Mouse (Mus musculus): ENCODE results near the gene Mettl7b.

The Mettl7b gene

DNA sequence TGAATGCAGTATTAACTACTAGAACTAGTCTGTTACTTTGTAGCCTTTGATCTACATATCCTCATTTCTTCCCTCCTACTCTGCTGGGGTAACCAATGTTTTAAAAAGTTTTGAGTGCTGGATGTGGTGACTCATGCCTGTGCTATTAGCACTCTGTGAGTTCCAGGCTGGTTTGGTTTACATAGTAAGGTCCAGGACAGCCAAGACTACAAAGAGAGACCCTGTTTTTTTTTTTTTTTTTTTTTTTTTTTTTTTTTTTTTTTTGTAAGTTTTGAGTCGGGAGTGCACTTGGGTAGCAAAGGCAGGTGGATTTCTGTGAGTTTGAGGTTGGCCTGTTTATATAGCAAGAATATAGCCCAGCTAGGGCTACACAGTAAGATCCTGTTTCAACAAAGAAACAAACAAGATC lies 7.6 kb upstream of the Mettl7b start:
- Histone ChIP-seq H3K36me3 (ENCODE audit: control insufficient read depth, insufficient read depth, low read length, poor library complexity, severe bottlenecking) (no peaks in the 10 kb centered on the region), H3K27me3 (ENCODE audit: control insufficient read depth, insufficient read depth, low read length, poor library complexity, severe bottlenecking) (no peaks in the 10 kb centered on the region)
- DNase-seq (ENCODE audit: low read depth, low spot score), result no peak

DNA sequence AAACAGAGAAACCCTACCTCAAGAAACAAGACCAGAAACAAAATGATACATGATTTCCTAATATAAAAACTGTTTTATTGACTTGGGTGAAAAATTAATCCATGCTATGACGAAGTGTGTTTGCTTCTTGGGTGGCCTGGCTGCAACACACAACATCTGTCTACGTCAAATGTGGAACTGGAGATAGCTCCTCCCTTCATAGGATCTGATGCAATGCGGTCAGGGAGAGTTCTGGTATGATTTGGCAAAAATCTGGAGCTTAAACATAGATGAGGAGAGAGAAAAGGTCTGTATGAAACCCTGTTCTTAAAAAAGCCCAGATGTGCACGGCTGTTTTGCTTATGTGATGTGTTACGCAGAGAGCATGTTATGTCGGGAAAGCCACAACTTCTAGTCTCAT lies 5.1 kb upstream of the Mettl7b start:
- DNase-seq (ENCODE audit: low read depth, low spot score), result no peak
- Histone ChIP-seq H3K27me3 (ENCODE audit: control insufficient read depth, insufficient read depth, low read length, poor library complexity, severe bottlenecking) (no peaks in the 10 kb centered on the region), H3K36me3 (ENCODE audit: control insufficient read depth, insufficient read depth, low read length, poor library complexity, severe bottlenecking) (no peaks in the 10 kb centered on the region)

GRCm38 (mm10) chr10:128964961-128965360 lies 4.2 kb upstream of the Mettl7b start:
- no peak for DNase-seq (ENCODE audit: low read depth, low spot score)

DNA sequence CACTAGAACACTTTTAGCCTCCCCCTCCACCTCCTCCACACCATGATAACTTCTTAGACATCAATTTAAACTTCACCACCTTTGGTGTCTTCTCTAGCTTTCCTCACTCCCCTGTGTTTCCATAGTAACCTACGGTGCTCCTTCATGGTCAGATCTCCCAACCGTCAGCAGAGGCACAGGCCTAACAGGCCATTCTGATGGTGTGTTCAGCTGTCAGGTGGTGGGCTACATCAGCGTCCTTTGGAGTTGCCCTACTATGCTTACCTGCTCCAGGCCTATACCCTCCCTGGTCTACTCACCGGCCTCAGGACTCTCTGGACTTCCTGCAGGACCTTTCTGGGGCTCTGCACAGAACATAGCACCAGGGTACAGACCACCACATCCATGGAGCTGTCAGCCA lies 646 bp downstream of the Mettl7b start:
- DNase-seq (ENCODE audit: low read depth, low spot score), result no peak
- H3K36me3 ChIP-seq (ENCODE audit: control insufficient read depth, insufficient read depth, low read length, poor library complexity, severe bottlenecking), result no peaks in the 10 kb centered on the region
- H3K27me3 ChIP-seq (ENCODE audit: control insufficient read depth, insufficient read depth, low read length, poor library complexity, severe bottlenecking), result no peaks in the 10 kb centered on the region

More at GRCm38 (mm10) chr10:128964961-128965360, 4.2 kb upstream of the Mettl7b start:
- no peaks in the 10 kb centered on the region for H3K36me3 ChIP-seq (ENCODE audit: control insufficient read depth, insufficient read depth, low read length, poor library complexity, severe bottlenecking)
- no peaks in the 10 kb centered on the region for H3K27me3 ChIP-seq (ENCODE audit: control insufficient read depth, insufficient read depth, low read length, poor library complexity, severe bottlenecking)

DNA sequence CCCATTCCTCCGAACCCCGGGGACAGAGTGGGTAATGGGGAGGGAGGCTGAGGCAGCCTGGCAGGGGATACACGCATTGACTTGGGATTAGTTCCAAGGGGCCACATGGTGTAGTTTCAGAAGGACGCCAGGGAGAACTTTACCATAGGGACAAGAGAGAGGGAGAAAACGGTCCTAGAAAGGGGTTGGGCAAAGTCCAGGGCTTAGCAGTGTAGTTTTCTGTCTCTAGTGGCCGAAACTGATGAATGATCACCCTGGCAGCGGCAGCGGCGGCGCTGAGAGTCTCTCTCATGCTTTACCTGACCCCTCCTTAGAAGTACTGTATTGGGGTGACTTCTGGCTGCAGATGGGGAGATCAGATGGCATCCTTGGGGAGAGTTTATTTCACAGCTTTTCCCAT lies 2.4 kb downstream of the Mettl7b start:
- no peak for DNase-seq (ENCODE audit: low read depth, low spot score)
- Histone ChIP-seq H3K36me3 (ENCODE audit: control insufficient read depth, insufficient read depth, low read length, poor library complexity, severe bottlenecking) (no peaks in the 10 kb centered on the region), H3K27me3 (ENCODE audit: control insufficient read depth, insufficient read depth, low read length, poor library complexity, severe bottlenecking) (no peaks in the 10 kb centered on the region)

GRCm38 (mm10) chr10:128950208-128950887 lies 10.4 kb downstream of the Mettl7b start:
- Histone ChIP-seq H3K36me3 (ENCODE audit: control insufficient read depth, insufficient read depth, low read length, poor library complexity, severe bottlenecking) (no peaks in the 10 kb centered on the region), H3K27me3 (ENCODE audit: control insufficient read depth, insufficient read depth, low read length, poor library complexity, severe bottlenecking) (no peaks in the 10 kb centered on the region)
- no peak for DNase-seq (ENCODE audit: low read depth, low spot score)

DNA sequence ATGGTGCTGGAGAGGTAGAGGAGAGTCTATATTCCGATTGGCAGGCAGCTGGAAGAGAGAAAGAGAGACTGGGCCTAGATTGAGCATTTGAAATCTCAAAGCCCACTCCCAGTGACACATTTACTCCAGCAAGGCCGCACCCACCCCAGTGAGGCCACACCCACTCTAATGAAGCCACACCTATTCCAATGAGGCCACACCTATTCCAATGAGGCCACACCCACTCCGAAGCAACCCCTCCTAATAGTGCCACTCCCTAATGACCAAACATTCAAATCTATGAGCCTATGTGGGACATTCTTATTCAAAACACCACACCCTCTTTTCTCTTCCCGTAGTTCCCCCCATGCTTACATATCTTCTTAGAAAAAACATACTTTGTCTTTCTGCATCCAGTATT lies 13.3 kb downstream of the Mettl7b start:
- Histone ChIP-seq H3K36me3 (ENCODE audit: control insufficient read depth, insufficient read depth, low read length, poor library complexity, severe bottlenecking) (no peaks in the 10 kb centered on the region), H3K27me3 (ENCODE audit: control insufficient read depth, insufficient read depth, low read length, poor library complexity, severe bottlenecking) (no peaks in the 10 kb centered on the region)

DNA sequence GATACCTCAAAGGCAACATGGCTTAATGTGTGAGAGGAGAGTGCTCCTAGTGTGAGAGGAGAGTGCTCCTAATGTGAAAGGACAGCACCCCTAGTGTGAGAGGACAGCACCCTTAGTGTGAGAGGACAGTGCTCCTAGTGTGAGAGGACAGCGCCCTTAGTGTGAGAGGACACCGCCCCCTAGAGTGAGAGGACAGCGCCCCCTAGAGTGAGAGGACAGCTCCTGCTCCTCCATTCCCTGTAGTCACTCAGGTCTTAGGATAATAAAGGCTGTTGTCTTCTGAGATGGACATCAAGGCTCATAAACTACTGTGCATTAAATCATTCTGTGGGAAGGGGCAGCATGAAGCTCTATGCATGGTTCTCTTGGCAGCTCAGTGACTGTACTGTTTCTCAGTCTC lies 15.1 kb downstream of the Mettl7b start:
- peak; percentile 24 for DNase-seq (ENCODE audit: low read depth, low spot score)
- Histone ChIP-seq H3K36me3 (ENCODE audit: control insufficient read depth, insufficient read depth, low read length, poor library complexity, severe bottlenecking) (no peaks in the 10 kb centered on the region), H3K27me3 (ENCODE audit: control insufficient read depth, insufficient read depth, low read length, poor library complexity, severe bottlenecking) (no peaks in the 10 kb centered on the region)

More for the DNA sequence above, 13.3 kb downstream of the Mettl7b start:
- DNase-seq (ENCODE audit: low read depth, low spot score), result no peak

DNA sequence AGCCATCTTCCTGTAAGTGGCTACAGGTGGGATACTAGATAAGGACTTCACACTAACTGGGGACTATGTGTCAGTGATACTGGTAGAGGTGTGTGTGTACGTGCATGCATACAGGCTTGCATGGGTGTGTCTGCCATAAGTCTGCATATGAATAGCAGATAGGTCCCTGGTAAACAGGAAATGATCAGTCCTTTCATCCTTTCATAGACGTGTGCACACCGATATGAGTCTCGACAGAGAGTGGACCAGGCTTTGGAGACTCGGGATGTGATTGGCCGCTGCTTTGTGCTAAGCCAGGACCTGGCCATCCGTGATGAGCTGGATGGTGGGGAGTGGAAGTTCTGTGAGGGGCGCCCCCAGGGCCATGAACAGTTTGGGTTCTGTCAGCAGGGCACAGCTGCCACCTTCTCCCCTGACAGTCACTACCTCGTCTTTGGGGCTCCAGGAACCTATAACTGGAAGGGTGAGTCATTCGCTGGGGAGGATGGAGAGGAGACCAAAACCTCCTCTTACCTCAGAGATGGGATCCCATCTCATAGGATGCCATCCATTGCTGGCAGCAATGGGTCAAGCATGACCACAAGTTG lies 20.2 kb downstream of the Mettl7b start:
- DNase-seq (ENCODE audit: low read depth, low spot score), result no peak
- H3K27me3 ChIP-seq (ENCODE audit: control insufficient read depth, insufficient read depth, low read length, poor library complexity, severe bottlenecking), result no peaks in the 10 kb centered on the region; the same call in 1 of the 2 replicates
- no peaks in the 10 kb centered on the region for H3K36me3 ChIP-seq (ENCODE audit: control insufficient read depth, insufficient read depth, low read length, poor library complexity, severe bottlenecking)

DNA sequence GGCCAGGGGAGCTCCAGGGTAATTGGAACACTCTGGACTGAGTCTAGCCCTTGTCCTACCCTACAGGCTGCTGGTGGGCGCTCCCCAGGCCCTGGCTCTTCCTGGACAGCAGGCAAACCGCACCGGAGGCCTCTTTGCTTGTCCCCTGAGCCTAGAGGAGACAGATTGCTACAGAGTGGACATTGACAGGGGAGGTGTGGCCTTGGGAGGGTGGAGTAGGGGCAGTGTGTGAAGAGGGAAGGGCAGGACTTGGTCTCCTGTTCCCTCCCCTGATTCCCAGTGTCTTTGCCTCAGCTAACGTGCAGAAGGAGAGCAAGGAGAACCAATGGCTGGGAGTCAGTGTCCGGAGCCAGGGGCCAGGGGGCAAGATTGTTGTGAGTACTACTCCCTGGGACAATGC lies 21.8 kb downstream of the Mettl7b start:
- Histone ChIP-seq H3K36me3 (ENCODE audit: control insufficient read depth, insufficient read depth, low read length, poor library complexity, severe bottlenecking) (no peaks in the 10 kb centered on the region), H3K27me3 (ENCODE audit: control insufficient read depth, insufficient read depth, low read length, poor library complexity, severe bottlenecking) (no peaks in the 10 kb centered on the region; the same call in 1 of the 2 replicates)
- no peak for DNase-seq (ENCODE audit: low read depth, low spot score)

- Histone ChIP-seq H3K36me3 (ENCODE audit: control insufficient read depth, insufficient read depth, low read length, poor library complexity, severe bottlenecking) (no peaks in the 10 kb centered on the region), H3K27me3 (ENCODE audit: control insufficient read depth, insufficient read depth, low read length, poor library complexity, severe bottlenecking) (no peaks in the 10 kb centered on the region; the same call in 1 of the 2 replicates)
- DNase-seq (ENCODE audit: low read depth, low spot score), result no peak
Measured at GRCm38 (mm10) chr10:128938457-128938856, 22.3 kb downstream of the Mettl7b start.

GRCm38 (mm10) chr10:128937756-128938390 lies 22.9 kb downstream of the Mettl7b start:
- no peak for DNase-seq (ENCODE audit: low read depth, low spot score)
- Histone ChIP-seq H3K36me3 (ENCODE audit: control insufficient read depth, insufficient read depth, low read length, poor library complexity, severe bottlenecking) (no peaks in the 10 kb centered on the region), H3K27me3 (ENCODE audit: control insufficient read depth, insufficient read depth, low read length, poor library complexity, severe bottlenecking) (no peaks in the 10 kb centered on the region; the same call in 1 of the 2 replicates)

- H3K36me3 ChIP-seq (ENCODE audit: control insufficient read depth, insufficient read depth, low read length, poor library complexity, severe bottlenecking), result no peaks in the 10 kb centered on the region
- H3K27me3 ChIP-seq (ENCODE audit: control insufficient read depth, insufficient read depth, low read length, poor library complexity, severe bottlenecking), result no peaks in the 10 kb centered on the region; the same call in 1 of the 2 replicates
- DNase-seq (ENCODE audit: low read depth, low spot score), result no peak
Measured at GRCm38 (mm10) chr10:128935826-128936440, 24.9 kb downstream of the Mettl7b start.

DNA sequence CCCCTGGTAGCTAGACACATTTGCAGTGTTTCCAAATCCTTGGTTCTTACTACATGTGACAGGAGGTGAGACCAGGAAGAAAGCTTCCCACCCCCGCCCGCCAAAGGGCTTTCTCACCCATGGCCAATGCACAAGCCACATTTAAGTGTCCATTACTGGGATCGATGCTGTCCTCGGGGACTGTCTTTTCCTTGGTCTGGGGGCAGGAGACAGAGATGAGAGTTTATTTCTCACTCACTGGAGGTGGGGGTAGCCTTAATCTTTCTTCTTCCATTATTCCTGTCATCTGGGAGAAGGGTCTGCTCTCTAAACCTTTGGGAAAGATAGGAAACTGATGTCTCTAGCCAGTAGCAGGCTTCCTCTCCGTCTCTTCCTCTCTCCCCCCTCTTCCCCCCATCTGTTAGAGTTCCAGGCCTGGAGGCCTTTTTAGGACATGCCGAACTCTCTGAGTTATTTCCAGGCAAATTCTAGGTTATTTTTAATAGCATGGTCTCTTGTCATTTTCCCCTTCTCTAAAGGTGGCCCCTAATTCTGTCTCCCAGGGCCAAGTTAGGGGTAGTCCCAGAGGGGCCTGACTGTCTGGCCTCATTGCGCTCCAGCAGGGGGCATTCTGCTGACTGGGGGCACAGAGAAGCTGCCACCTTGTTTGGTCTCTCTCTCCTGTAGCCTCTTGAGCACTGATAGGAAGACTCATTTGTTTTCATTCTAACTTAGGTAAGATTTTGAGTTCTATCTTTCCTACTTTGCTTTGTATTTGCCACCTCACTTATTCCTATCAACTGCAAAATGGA lies 25.6 kb downstream of the Mettl7b start:
- DNase-seq (ENCODE audit: low read depth, low spot score), result no peak
- Histone ChIP-seq H3K36me3 (ENCODE audit: control insufficient read depth, insufficient read depth, low read length, poor library complexity, severe bottlenecking) (no peaks in the 10 kb centered on the region), H3K27me3 (ENCODE audit: control insufficient read depth, insufficient read depth, low read length, poor library complexity, severe bottlenecking) (no peaks in the 10 kb centered on the region; the same call in 1 of the 2 replicates)

All from splenic B cell, adult 2 months (primary cell).